Mouse (Mus musculus): ENCODE results near the gene Bhmt. TPM values are rescaled to one million over a fixed set of nuclear protein-coding genes. Genes with fewer than 3 reads are reported as not detected.

The Bhmt gene
- polyA plus RNA-seq, 1 experiment from 2014 or later = 0.21 TPM

DNA sequence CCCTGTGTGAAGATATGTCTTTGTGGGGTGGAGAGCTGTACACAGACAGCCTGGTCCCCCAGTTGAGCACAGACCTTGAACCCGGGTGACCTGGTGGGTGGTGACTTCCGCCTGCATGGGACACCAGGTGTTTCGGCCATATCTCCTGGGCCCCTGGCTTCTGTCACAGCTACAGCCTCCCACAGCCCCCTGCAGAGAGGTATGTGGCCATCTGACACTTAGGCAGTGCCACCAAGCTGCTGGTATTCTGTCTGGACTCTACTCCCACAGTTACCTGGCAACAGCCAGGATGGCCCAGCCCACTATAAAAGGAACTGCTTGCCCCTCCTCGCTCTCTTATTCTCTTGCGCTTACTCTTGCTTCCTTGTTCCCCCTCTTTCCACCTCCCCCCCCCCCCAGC is 20.2 kb upstream of the Bhmt start:
- Histone ChIP-seq H3K9me3 (ENCODE audit: control insufficient read depth, low read length) (no peaks in the 10 kb centered on the region), H3K36me3 (ENCODE audit: control insufficient read depth, insufficient read depth, low read length) (no peaks in the 10 kb centered on the region), H3K27ac (ENCODE audit: low read depth, low read length) (no peak overlapping the region), H3K27me3 (ENCODE audit: control insufficient read depth, insufficient read depth, low read length) (no peaks in the 10 kb centered on the region), H3K4me3 (ENCODE audit: low read depth, low read length) (no peak overlapping the region), H3K4me2 (ENCODE audit: low read depth, low read length) (no peak overlapping the region), H3K9ac (replicated peaks; ENCODE audit: low read depth, low read length) (no peak overlapping the region), H3K4me1 (ENCODE audit: control insufficient read depth, insufficient read depth, low read length) (no peaks in the 10 kb centered on the region)
- WGBS = 77% methylated on average over 5 of the region's 5 CpGs
- ATAC-seq (ENCODE audit: low read depth) = no peak

DNA sequence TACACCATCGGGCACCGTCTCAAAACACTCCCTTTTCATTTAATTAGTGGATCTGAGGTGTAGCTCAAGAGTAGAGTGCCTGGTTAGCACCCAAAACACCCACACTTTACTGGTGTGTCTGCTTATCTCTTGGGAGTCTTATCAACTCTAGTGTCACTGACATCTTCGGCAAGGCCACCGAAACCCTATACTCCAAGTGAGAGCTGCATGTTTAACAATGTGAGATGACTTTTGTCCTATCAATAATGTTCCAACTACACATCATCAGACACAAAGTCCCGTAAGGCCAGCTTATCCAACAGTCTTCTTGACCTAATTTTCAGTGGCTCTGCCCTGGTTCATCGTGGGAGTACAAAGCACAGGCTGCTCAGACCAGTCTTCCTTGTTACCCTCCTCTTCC is 15.6 kb upstream of the Bhmt start:
- Histone ChIP-seq H3K9ac (replicated peaks; ENCODE audit: low read depth, low read length) (no peak overlapping the region), H3K27ac (ENCODE audit: low read depth, low read length) (no peak overlapping the region), H3K4me1 (ENCODE audit: control insufficient read depth, insufficient read depth, low read length) (no peaks in the 10 kb centered on the region), H3K27me3 (ENCODE audit: control insufficient read depth, insufficient read depth, low read length) (no peaks in the 10 kb centered on the region), H3K9me3 (ENCODE audit: control insufficient read depth, low read length) (no peaks in the 10 kb centered on the region), H3K4me2 (ENCODE audit: low read depth, low read length) (no peak overlapping the region), H3K4me3 (ENCODE audit: low read depth, low read length) (no peak overlapping the region), H3K36me3 (ENCODE audit: control insufficient read depth, insufficient read depth, low read length) (no peaks in the 10 kb centered on the region)
- no peak for ATAC-seq (ENCODE audit: low read depth)
- WGBS = 90% methylated on average over 6 of the region's 6 CpGs

DNA sequence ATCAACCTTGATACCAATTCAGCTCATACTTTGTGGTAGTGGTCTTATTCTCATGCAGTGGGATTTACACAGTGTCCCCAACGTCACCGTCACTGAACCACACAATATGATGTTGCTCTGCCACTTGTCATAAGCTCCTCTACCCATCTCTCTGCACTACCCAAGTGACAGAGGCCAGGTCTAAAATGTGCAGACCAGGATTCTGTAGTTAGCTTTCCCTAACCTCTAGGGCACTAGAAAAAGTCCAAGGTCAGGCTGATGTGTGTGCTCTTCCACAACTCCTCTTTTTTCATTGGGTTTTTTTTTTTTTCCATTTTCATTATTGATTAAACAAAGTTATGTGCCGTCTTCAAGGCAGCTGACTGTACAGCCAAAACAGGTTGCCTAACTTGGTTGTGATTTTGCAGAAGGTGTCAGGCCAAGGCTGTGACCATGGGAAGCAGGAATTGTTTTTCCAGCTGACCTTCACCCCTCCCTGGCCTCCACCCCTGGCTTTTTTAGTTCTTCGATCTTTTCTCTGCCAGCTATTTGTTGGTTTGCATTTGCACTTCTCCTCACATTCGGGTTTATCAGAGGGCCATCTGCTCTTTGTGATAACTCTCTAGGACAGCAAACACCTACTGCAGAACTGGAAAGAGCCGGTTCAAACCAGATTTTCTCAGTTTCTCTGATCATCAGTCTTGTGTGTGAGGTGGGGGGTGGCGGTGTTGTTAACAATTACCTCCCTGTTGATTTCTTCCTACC is 10.8 kb upstream of the Bhmt start:
- no peak overlapping the region for H3K27ac ChIP-seq (ENCODE audit: low read depth, low read length)
- H3K9ac ChIP-seq (replicated peaks; ENCODE audit: low read depth, low read length) = no peak overlapping the region
- no peaks in the 10 kb centered on the region for H3K27me3 ChIP-seq (ENCODE audit: control insufficient read depth, insufficient read depth, low read length)
- no peak for ATAC-seq (ENCODE audit: low read depth)
- H3K9me3 ChIP-seq (ENCODE audit: control insufficient read depth, low read length) = no peaks in the 10 kb centered on the region
- H3K4me3 ChIP-seq (ENCODE audit: low read depth, low read length) = no peak overlapping the region
- no peak overlapping the region for H3K4me2 ChIP-seq (ENCODE audit: low read depth, low read length)
- H3K36me3 ChIP-seq (ENCODE audit: control insufficient read depth, insufficient read depth, low read length) = no peaks in the 10 kb centered on the region
- WGBS = 93% methylated on average over 7 of the region's 7 CpGs
- H3K4me1 ChIP-seq (ENCODE audit: control insufficient read depth, insufficient read depth, low read length) = no peaks in the 10 kb centered on the region

DNA sequence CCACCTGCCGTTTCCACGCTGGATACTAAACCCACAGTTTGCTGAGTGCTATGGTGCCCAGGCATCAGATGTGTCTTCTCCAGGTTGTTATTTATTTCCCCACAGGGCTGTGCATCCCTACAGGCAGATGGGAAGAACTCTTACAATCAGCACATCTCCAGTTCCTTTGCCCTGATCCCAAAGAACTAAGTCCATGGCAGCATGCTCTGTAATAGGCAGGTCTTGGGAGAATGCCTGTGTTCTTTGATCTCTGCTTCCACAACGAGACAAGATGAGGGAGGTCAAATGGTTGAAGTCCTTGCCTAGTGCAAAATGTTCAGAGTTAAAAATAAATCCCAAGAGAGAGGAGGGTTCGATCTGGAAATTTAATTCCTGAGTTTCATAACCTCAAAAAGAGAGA is 1.9 kb upstream of the Bhmt start:
- H3K9me3 ChIP-seq (ENCODE audit: control insufficient read depth, low read length) = no peaks in the 10 kb centered on the region
- H3K4me3 ChIP-seq (ENCODE audit: low read depth, low read length) = no peak overlapping the region
- H3K4me2 ChIP-seq (ENCODE audit: low read depth, low read length) = no peak overlapping the region
- no peaks in the 10 kb centered on the region for H3K4me1 ChIP-seq (ENCODE audit: control insufficient read depth, insufficient read depth, low read length)
- H3K36me3 ChIP-seq (ENCODE audit: control insufficient read depth, insufficient read depth, low read length) = no peaks in the 10 kb centered on the region
- no peak overlapping the region for H3K27ac ChIP-seq (ENCODE audit: low read depth, low read length)
- ATAC-seq (ENCODE audit: low read depth) = no peak
- H3K9ac ChIP-seq (replicated peaks; ENCODE audit: low read depth, low read length) = no peak overlapping the region
- H3K27me3 ChIP-seq (ENCODE audit: control insufficient read depth, insufficient read depth, low read length) = no peaks in the 10 kb centered on the region
- 69% methylated on average over 4 of the region's 4 CpGs for WGBS

DNA sequence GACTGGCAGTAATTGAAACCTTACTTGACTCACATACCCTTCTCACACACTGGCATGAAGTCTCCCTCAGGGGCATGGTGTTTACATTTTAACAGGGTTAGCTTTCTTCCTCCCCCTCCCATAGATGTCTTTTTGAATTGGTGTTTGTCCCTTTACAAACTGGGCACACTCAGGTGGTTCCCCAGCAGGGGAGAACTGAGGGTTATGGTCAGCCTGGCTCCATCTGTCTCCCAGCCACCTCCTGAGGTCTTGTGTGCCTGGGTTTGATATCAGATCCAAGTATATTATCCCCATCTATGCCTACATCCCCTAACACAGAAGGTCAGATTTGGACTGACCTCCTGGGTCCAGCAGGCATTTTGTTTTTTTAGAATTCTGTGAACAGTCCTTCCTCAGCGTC is 1.2 kb downstream of the Bhmt start:
- no peaks in the 10 kb centered on the region for H3K27me3 ChIP-seq (ENCODE audit: control insufficient read depth, insufficient read depth, low read length)
- H3K4me2 ChIP-seq (ENCODE audit: low read depth, low read length) = no peak overlapping the region
- no peak overlapping the region for H3K27ac ChIP-seq (ENCODE audit: low read depth, low read length)
- 83% methylated on average over 1 of the region's 1 CpGs for WGBS
- no peaks in the 10 kb centered on the region for H3K36me3 ChIP-seq (ENCODE audit: control insufficient read depth, insufficient read depth, low read length)
- no peak overlapping the region for H3K9ac ChIP-seq (replicated peaks; ENCODE audit: low read depth, low read length)
- H3K4me3 ChIP-seq (ENCODE audit: low read depth, low read length) = no peak overlapping the region
- ATAC-seq (ENCODE audit: low read depth) = no peak
- no peaks in the 10 kb centered on the region for H3K4me1 ChIP-seq (ENCODE audit: control insufficient read depth, insufficient read depth, low read length)
- H3K9me3 ChIP-seq (ENCODE audit: control insufficient read depth, low read length) = no peaks in the 10 kb centered on the region

DNA sequence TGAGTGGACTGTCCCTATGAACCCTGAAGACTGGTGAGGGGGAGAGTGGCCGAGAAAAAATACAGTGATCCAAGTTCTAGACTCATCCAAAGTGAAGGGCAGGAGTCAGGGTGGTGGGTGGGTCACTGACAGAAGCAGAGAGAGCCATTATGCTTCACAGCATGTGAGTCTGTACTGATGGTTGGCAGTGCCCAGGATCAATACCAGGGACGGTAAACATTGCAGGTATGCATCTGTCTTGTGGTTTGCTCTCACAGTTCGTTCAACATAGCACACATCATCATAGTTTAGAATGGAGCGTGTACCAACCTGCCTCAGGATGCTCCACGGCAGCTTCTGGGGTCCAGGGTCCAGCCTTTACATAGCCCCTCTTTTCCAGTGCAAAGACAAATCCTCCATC is 4.8 kb downstream of the Bhmt start:
- Histone ChIP-seq H3K9me3 (ENCODE audit: control insufficient read depth, low read length) (no peaks in the 10 kb centered on the region), H3K27me3 (ENCODE audit: control insufficient read depth, insufficient read depth, low read length) (no peaks in the 10 kb centered on the region), H3K4me3 (ENCODE audit: low read depth, low read length) (no peak overlapping the region), H3K4me2 (ENCODE audit: low read depth, low read length) (no peak overlapping the region), H3K27ac (ENCODE audit: low read depth, low read length) (no peak overlapping the region), H3K4me1 (ENCODE audit: control insufficient read depth, insufficient read depth, low read length) (no peaks in the 10 kb centered on the region), H3K9ac (replicated peaks; ENCODE audit: low read depth, low read length) (no peak overlapping the region), H3K36me3 (ENCODE audit: control insufficient read depth, insufficient read depth, low read length) (no peaks in the 10 kb centered on the region)
- no peak for ATAC-seq (ENCODE audit: low read depth)
- WGBS = 91% methylated on average over 5 of the region's 5 CpGs

DNA sequence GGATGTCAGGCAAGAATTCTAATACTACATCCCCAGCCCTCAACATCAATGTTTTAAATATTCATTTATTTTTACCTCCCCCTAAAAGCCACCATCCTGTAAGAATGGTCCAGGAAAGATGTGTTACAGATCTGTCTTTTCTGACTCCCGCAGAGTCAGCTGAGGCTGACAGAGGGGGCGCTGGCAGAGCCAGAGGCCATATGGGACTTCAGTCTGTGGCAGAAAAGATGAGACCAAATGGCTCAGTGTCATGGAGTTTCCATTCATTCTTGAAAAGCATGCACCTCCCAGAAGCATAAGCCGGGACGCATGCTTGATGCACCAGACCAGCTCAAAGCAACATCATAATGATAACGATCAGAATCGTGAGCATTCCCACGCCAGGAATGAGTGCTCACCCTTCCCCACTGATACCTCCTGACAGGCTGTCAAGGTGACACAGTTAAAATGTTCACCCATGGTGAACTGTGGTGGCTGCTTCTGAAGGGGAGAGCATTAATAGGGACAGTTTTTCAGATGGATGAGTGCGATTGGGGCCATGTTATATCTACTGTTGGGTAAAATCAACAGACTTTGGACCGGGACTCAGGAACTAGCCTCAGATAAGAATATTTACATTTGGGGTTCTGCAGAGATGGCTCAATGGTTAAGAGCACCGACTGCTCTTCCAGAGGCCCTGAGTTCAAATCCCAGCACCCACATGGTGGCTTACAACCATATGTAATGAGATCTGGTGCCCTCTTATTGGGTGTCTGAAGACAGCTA is 6.6 kb downstream of the Bhmt start:
- no peak overlapping the region for H3K4me3 ChIP-seq (ENCODE audit: low read depth, low read length)
- H3K4me2 ChIP-seq (ENCODE audit: low read depth, low read length) = no peak overlapping the region
- no peaks in the 10 kb centered on the region for H3K27me3 ChIP-seq (ENCODE audit: control insufficient read depth, insufficient read depth, low read length)
- WGBS = 91% methylated on average over 10 of the region's 10 CpGs
- no peaks in the 10 kb centered on the region for H3K9me3 ChIP-seq (ENCODE audit: control insufficient read depth, low read length)
- no peaks in the 10 kb centered on the region for H3K36me3 ChIP-seq (ENCODE audit: control insufficient read depth, insufficient read depth, low read length)
- H3K9ac ChIP-seq (replicated peaks; ENCODE audit: low read depth, low read length) = no peak overlapping the region
- no peaks in the 10 kb centered on the region for H3K4me1 ChIP-seq (ENCODE audit: control insufficient read depth, insufficient read depth, low read length)
- no peak overlapping the region for H3K27ac ChIP-seq (ENCODE audit: low read depth, low read length)
- no peak for ATAC-seq (ENCODE audit: low read depth)

DNA sequence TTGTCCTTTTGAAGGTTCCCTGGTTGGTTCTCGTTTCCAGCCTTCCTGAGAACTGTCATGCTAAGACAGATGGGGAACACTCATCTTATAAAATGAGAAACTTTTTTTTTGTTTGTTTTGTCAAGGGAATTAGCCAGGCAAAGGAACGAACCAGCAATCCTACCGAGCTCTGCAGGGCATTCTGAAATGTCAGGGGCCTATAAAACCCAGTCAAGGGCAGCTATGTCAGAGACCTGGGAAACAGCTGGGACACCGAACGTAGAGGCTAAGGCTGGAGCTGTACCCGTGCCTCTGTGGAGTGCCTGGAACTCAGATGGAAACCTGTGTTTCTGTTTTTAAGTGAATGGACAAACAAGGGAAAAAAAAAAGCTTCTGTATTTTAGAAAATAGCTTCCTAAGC is 8.9 kb downstream of the Bhmt start:
- no peak overlapping the region for H3K9ac ChIP-seq (replicated peaks; ENCODE audit: low read depth, low read length)
- H3K4me1 ChIP-seq (ENCODE audit: control insufficient read depth, insufficient read depth, low read length) = no peaks in the 10 kb centered on the region
- no peak for ATAC-seq (ENCODE audit: low read depth)
- no peaks in the 10 kb centered on the region for H3K27me3 ChIP-seq (ENCODE audit: control insufficient read depth, insufficient read depth, low read length)
- H3K27ac ChIP-seq (ENCODE audit: low read depth, low read length) = no peak overlapping the region
- no peak overlapping the region for H3K4me2 ChIP-seq (ENCODE audit: low read depth, low read length)
- H3K36me3 ChIP-seq (ENCODE audit: control insufficient read depth, insufficient read depth, low read length) = no peaks in the 10 kb centered on the region
- no peaks in the 10 kb centered on the region for H3K9me3 ChIP-seq (ENCODE audit: control insufficient read depth, low read length)
- no peak overlapping the region for H3K4me3 ChIP-seq (ENCODE audit: low read depth, low read length)
- WGBS = 23% methylated on average over 6 of the region's 6 CpGs

DNA sequence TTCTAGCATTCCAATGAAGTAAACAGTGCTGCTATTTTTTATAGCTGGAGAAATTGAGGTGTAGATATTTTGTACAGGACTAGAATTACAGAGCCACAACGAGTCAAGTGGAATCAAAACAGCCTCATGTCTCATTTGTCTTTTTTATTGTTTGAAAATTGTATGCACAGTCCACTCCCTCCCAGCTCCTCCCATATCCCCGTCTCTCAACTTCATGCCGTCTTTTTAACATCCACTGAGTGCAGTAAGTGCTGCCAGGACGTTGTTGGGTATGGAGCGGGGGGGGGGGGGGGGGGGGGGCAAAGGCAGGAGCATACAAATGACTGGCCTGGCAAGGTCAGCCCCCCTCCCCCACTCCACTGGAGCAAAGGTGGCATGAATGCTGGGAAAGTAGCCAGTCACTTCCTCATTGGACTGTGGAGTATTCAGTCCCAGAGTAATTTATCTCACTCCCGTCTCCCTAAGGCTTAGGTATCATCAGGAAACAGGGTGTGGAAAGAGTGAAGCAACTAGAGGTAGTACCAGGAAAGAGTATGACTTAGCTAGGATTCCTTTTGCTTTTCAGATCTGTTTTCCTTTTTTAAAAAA is 23.3 kb downstream of the Bhmt start:
- H3K4me2 ChIP-seq (ENCODE audit: low read depth, low read length) = no peak overlapping the region
- ATAC-seq (ENCODE audit: low read depth) = no peak
- no peaks in the 10 kb centered on the region for H3K4me1 ChIP-seq (ENCODE audit: control insufficient read depth, insufficient read depth, low read length)
- no peak overlapping the region for H3K27ac ChIP-seq (ENCODE audit: low read depth, low read length)
- WGBS = 38% methylated on average over 6 of the region's 6 CpGs
- H3K36me3 ChIP-seq (ENCODE audit: control insufficient read depth, insufficient read depth, low read length) = no peaks in the 10 kb centered on the region
- no peak overlapping the region for H3K4me3 ChIP-seq (ENCODE audit: low read depth, low read length)
- no peaks in the 10 kb centered on the region for H3K9me3 ChIP-seq (ENCODE audit: control insufficient read depth, low read length)
- H3K9ac ChIP-seq (replicated peaks; ENCODE audit: low read depth, low read length) = no peak overlapping the region
- H3K27me3 ChIP-seq (ENCODE audit: control insufficient read depth, insufficient read depth, low read length) = no peaks in the 10 kb centered on the region

Data from neural tube, embryonic 14.5 days (tissue).